Mouse (Mus musculus) kidney, postnatal 0 days (tissue): Measurements from ENCODE around the gene Pitpnm2. TPM values are rescaled to one million over a fixed set of nuclear protein-coding genes. Genes with fewer than 3 reads are reported as not detected.
A peak's percentile ranks its signal among the peaks of the same experiment; 100 is the strongest.

Experiments used
- ATAC-seq: fragments of 200-750 bp; cut with Nextera tagmentation; replicated peaks from 2 replicates; pipeline ENCODE4 v1.8.0; 2017; ENCODE audit warnings: low read depth, moderate number of reproducible peaks, moderate TSS enrichment, moderate library complexity; ENCODE audit not compliant: low FRiP score
- DNase-seq: peaks from one replicate; pipeline ENCODE4 v3.0.0-alpha.2; 2016; ENCODE audit warnings: low spot score
- H3K27ac ChIP-seq: fragments of 300-500 bp; sonication (generic); 2 replicates; pipeline ENCODE4 v1.5.1; 2014; ENCODE audit warnings: mild to moderate bottlenecking
- H3K27me3 ChIP-seq: fragments of 300-500 bp; sonication (generic); 2 replicates; pipeline ENCODE4 v1.6.1; 2014; ENCODE audit warnings: low read length, mixed read lengths; ENCODE audit not compliant: insufficient read depth
- H3K36me3 ChIP-seq: fragments of 300-500 bp; sonication (generic); 2 replicates; pipeline ENCODE4 v1.6.1; 2014; ENCODE audit warnings: low read length, mixed read lengths; ENCODE audit not compliant: insufficient read depth
- H3K4me1 ChIP-seq: fragments of 300-500 bp; sonication (generic); replicated peaks from 2 replicates; pipeline ENCODE4 v1.6.1; 2014; ENCODE audit warnings: antibody characterized with exemption, low read length, mixed read lengths; ENCODE audit not compliant: insufficient read depth
- H3K4me2 ChIP-seq: fragments of 300-500 bp; sonication (generic); 2 replicates; pipeline ENCODE4 v1.6.1; 2014; ENCODE audit warnings: mild to moderate bottlenecking, low read length, moderate library complexity, mixed read lengths
- H3K4me3 ChIP-seq: fragments of 300-500 bp; sonication (generic); replicated peaks from 2 replicates; pipeline ENCODE4 v1.5.1; 2014; ENCODE audit warnings: low read depth, low read length
- H3K9ac ChIP-seq: fragments of 300-500 bp; sonication (generic); 2 replicates; pipeline ENCODE4 v1.6.1; 2014; ENCODE audit warnings: low read depth, low read length
- H3K9me3 ChIP-seq: fragments of 300-500 bp; sonication (generic); replicated peaks from 2 replicates; pipeline ENCODE4 v1.6.1; 2016; ENCODE audit warnings: low read length, inconsistent platforms, mixed read lengths
- CTCF ChIP-seq: IDR thresholded peaks from 2 replicates; pipeline ENCODE4 v1.5.1; 2016; ENCODE audit warnings: antibody characterized with exemption, low read depth, mild to moderate bottlenecking, moderate library complexity
- WGBS: fragments of 180-500 bp; shearing (Covaris S2); extraction: QIAGEN DNeasy Blood & Tissue Kit; methylation state at CpG from one replicate; pipeline ENCODE4 v1.1.7; 2014; 5-methylcytosine and 5-hydroxymethylcytosine counted together
- polyA plus RNA-seq: library from polyadenylated mRNA; unstranded; fragments of >200 nt; fragmentation: Nextera tagmentation; extraction: Ambion mirVana; gene quantifications from 2 replicates; pipeline ENCODE4 v1.2.1, GENCODE M21; 2015

Pitpnm2 gene
- polyA plus RNA-seq, 1 experiment from 2014 or later = 3.1 TPM

- Histone ChIP-seq H3K4me3 (no peak overlapping the region), H3K27me3 (no peaks in the 10 kb centered on the region), H3K27ac (no peak overlapping the region), H3K4me2 (no peak overlapping the region), H3K36me3 (0 out of 2 replicates have a peak, but pooled peaks cover 17% of the 10 kb centered on the region), H3K4me1 (0 out of 2 replicates have a peak, but pooled peaks cover 6% of the 10 kb centered on the region), H3K9me3 (no peaks in the 10 kb centered on the region), H3K9ac (no peak overlapping the region)
- ATAC-seq (no peak), DNase-seq (no peak)
- 67% methylated on average over 5 of the region's 5 CpGs for WGBS
- no peak for TF ChIP-seq CTCF
These were observed 130.4 kb downstream of the Pitpnm2 start for GRCm38 (mm10) chr5:124119204-124119603.

GRCm38 (mm10) chr5:124115990-124116845, 133.3 kb downstream of the Pitpnm2 start, which contains the start of gene Arl6ip4:
Gene Arl6ip4 (plus strand): TSS chr5:124116089.
- no peak for TF ChIP-seq CTCF
- peak within 1 kb of the TSS; percentile 97 for H3K4me3 ChIP-seq
- ATAC-seq (0 out of 2 replicates have a peak, but pooled peaks have one; percentile 0), DNase-seq (peak; percentile 80)
- no peaks in the 10 kb centered on the region for H3K27me3 ChIP-seq
- H3K9ac ChIP-seq = peak within 1 kb of the TSS; percentile 96
- H3K9me3 ChIP-seq = no peaks in the 10 kb centered on the region
- H3K4me1 ChIP-seq = peaks cover 14% of the 10 kb centered on the region; the same call in 1 of the 2 replicates
- peak within 1 kb of the TSS; percentile 79 for H3K27ac ChIP-seq
- peak within 1 kb of the TSS; percentile 96 for H3K4me2 ChIP-seq
- 0 out of 2 replicates have a peak, but pooled peaks cover 15% of the 10 kb centered on the region for H3K36me3 ChIP-seq
- 1% methylated on average over 64 of the region's 64 CpGs for WGBS

- H3K4me1 ChIP-seq = peaks cover 14% of the 10 kb centered on the region; the same call in 1 of the 2 replicates
- H3K36me3 ChIP-seq = 0 out of 2 replicates have a peak, but pooled peaks cover 9% of the 10 kb centered on the region
- 22% methylated on average over 7 of the region's 7 CpGs for WGBS
- H3K27ac ChIP-seq = peak overlapping the region; percentile 79
- no peak for TF ChIP-seq CTCF
- no peaks in the 10 kb centered on the region for H3K27me3 ChIP-seq
- H3K4me3 ChIP-seq = peak overlapping the region; percentile 97
- H3K9me3 ChIP-seq = no peaks in the 10 kb centered on the region
- peak overlapping the region; percentile 96 for H3K4me2 ChIP-seq
- DNase-seq = no peak
- peak overlapping the region; percentile 96 for H3K9ac ChIP-seq
- ATAC-seq = no peak
These were observed 134.0 kb downstream of the Pitpnm2 start for GRCm38 (mm10) chr5:124115531-124115930.

- TF ChIP-seq CTCF = no peak
- DNase-seq = no peak
These were observed 135.1 kb downstream of the Pitpnm2 start for GRCm38 (mm10) chr5:124114276-124115025.

GRCm38 (mm10) chr5:124113030-124113429, 136.5 kb downstream of the Pitpnm2 start:
- Histone ChIP-seq H3K27ac (peak overlapping the region; percentile 86), H3K36me3 (0 out of 2 replicates have a peak, but pooled peaks cover 3% of the 10 kb centered on the region), H3K4me1 (peaks cover 14% of the 10 kb centered on the region; the same call in 1 of the 2 replicates), H3K4me3 (peak overlapping the region; percentile 71), H3K9me3 (no peaks in the 10 kb centered on the region), H3K9ac (peak overlapping the region; percentile 76), H3K27me3 (no peaks in the 10 kb centered on the region), H3K4me2 (peak overlapping the region; percentile 91)
- peak; percentile 54 for TF ChIP-seq CTCF
- DNase-seq = peak; percentile 73
- WGBS = 15% methylated on average over 14 of the region's 14 CpGs
- ATAC-seq = no peak

More at GRCm38 (mm10) chr5:124114276-124115025, 135.1 kb downstream of the Pitpnm2 start:
- H3K4me2 ChIP-seq = no peak overlapping the region
- H3K9me3 ChIP-seq = no peaks in the 10 kb centered on the region
- H3K27ac ChIP-seq = no peak overlapping the region
- H3K4me3 ChIP-seq = no peak overlapping the region
- ATAC-seq = no peak
- H3K27me3 ChIP-seq = no peaks in the 10 kb centered on the region
- H3K9ac ChIP-seq = no peak overlapping the region
- H3K4me1 ChIP-seq = peaks cover 14% of the 10 kb centered on the region; the same call in 1 of the 2 replicates
- H3K36me3 ChIP-seq = 0 out of 2 replicates have a peak, but pooled peaks cover 9% of the 10 kb centered on the region
- WGBS = 94% methylated on average over 24 of the region's 24 CpGs

GRCm38 (mm10) chr5:124112531-124112930, 137.0 kb downstream of the Pitpnm2 start:
- Histone ChIP-seq H3K4me3 (peak overlapping the region; percentile 71), H3K36me3 (no peaks in the 10 kb centered on the region), H3K9me3 (no peaks in the 10 kb centered on the region), H3K27ac (peak overlapping the region; percentile 86), H3K4me2 (peak overlapping the region; percentile 91), H3K9ac (peak overlapping the region; percentile 76), H3K27me3 (no peaks in the 10 kb centered on the region), H3K4me1 (peaks cover 14% of the 10 kb centered on the region; the same call in 1 of the 2 replicates)
- DNase-seq (peak; percentile 30), ATAC-seq (peak; percentile 11; the same call in 1 of the 2 replicates)
- no peak for TF ChIP-seq CTCF
- WGBS = 2% methylated on average over 18 of the region's 18 CpGs
